Mouse (Mus musculus) MEL (cell line): Measurements from ENCODE around the gene Pmm2. TPM values are rescaled to one million over a fixed set of nuclear protein-coding genes. Genes with fewer than 3 reads are reported as not detected.

ENCODE experiments used
- DNase-seq: peaks from one replicate; pipeline ENCODE4 v3.0.0; 2011; ENCODE audit warnings: low read depth, low spot score
- H3K27ac ChIP-seq: 2 replicates; pipeline ENCODE4 v1.5.1; 2012; ENCODE audit warnings: low read depth, mild to moderate bottlenecking, control low read depth, low read length, moderate library complexity; ENCODE audit not compliant: control insufficient read depth
- H3K27me3 ChIP-seq, 2 experiments: fragments of 150-350 bp in 1 of 2; sonication (generic) in 1 of 2; 2 replicates each; pipeline ENCODE4 v1.6.1; 2012; ENCODE audit warnings: low read length in 2 of 2, mild to moderate bottlenecking in 2 of 2, improper control_type of control experiment in 1 of 2, moderate library complexity in 1 of 2; ENCODE audit not compliant: insufficient read depth in 2 of 2, control insufficient read depth in 1 of 2
- H3K36me3 ChIP-seq, 2 experiments: 2 replicates each; pipeline ENCODE4 v1.6.1; 2012 to 2014; ENCODE audit warnings: low read length in 2 of 2, improper control_type of control experiment in 1 of 2, inconsistent platforms in 1 of 2, mild to moderate bottlenecking in 1 of 2; ENCODE audit not compliant: insufficient read depth in 2 of 2, control insufficient read depth in 1 of 2
- H3K4me1 ChIP-seq, 2 experiments: fragments of 150-350 bp in 1 of 2; sonication (generic) in 1 of 2; 2 replicates each; pipeline ENCODE4 v1.6.1; 2012; ENCODE audit warnings: low read length in 2 of 2, improper control_type of control experiment in 1 of 2, mild to moderate bottlenecking in 1 of 2; ENCODE audit not compliant: insufficient read depth in 2 of 2, control insufficient read depth in 1 of 2
- H3K4me3 ChIP-seq, 2 experiments: fragments of 150-350 bp in 1 of 2; sonication (generic) in 1 of 2; 2 replicates each; pipeline ENCODE4 v1.5.1; 2012; ENCODE audit warnings: low read depth in 2 of 2, low read length in 2 of 2, mild to moderate bottlenecking in 2 of 2, moderate library complexity in 2 of 2, control low read depth in 1 of 2, improper control_type of control experiment in 1 of 2; ENCODE audit not compliant: control insufficient read depth in 1 of 2, insufficient read depth in 1 of 2
- H3K79me2 ChIP-seq: 2 replicates; pipeline ENCODE4 v1.6.1; 2012; ENCODE audit warnings: mild to moderate bottlenecking, low read length, moderate library complexity; ENCODE audit not compliant: control insufficient read depth, poor library complexity, insufficient read depth
- H3K9ac ChIP-seq: 2 replicates; pipeline ENCODE4 v1.6.1; 2012; ENCODE audit warnings: low read depth, mild to moderate bottlenecking, control low read depth, low read length, moderate library complexity; ENCODE audit not compliant: control insufficient read depth, poor library complexity, severe bottlenecking
- H3K9me3 ChIP-seq: fragments of 150-350 bp; sonication (generic); replicated peaks from 2 replicates; pipeline ENCODE4 v1.6.1; 2012; ENCODE audit warnings: mild to moderate bottlenecking, low read length, improper control_type of control experiment, moderate library complexity; ENCODE audit not compliant: insufficient read depth
- CTCF ChIP-seq, 3 experiments: IDR thresholded peaks in 2 of 3; conservative IDR thresholded peaks in 1 of 3; 2 replicates each; pipeline ENCODE4 v1.5.1; 2011 to 2012; ENCODE audit warnings: low read length in 3 of 3, low read depth in 2 of 3, mild to moderate bottlenecking in 2 of 3, improper control_type of control experiment in 1 of 3, inconsistent platforms in 1 of 3, mixed read lengths in 1 of 3, moderate library complexity in 1 of 3; ENCODE audit not compliant: control insufficient read depth in 1 of 3, insufficient read depth in 1 of 3, poor library complexity in 1 of 3, severe bottlenecking in 1 of 3
- E2F4 ChIP-seq: IDR thresholded peaks from 2 replicates; pipeline ENCODE4 v1.6.1; 2011; ENCODE audit warnings: low read depth, low read length, improper control_type of control experiment, borderline replicate concordance
- ELF1 ChIP-seq: IDR thresholded peaks from 2 replicates; pipeline ENCODE4 v1.6.1; 2014; ENCODE audit warnings: low read depth, mild to moderate bottlenecking, inconsistent platforms, low read length, improper control_type of control experiment, moderate library complexity
- GABPA ChIP-seq: IDR thresholded peaks from 2 replicates; pipeline ENCODE4 v1.6.1; 2012; ENCODE audit warnings: low read depth, mild to moderate bottlenecking, inconsistent platforms, low read length, improper control_type of control experiment, moderate library complexity
- HCFC1 ChIP-seq: IDR thresholded peaks from 2 replicates; pipeline ENCODE4 v1.6.1; 2012; ENCODE audit warnings: low read depth, mild to moderate bottlenecking, inconsistent platforms, low read length, improper control_type of control experiment, moderate library complexity
- JUND ChIP-seq: IDR thresholded peaks from 2 replicates; pipeline ENCODE4 v1.6.1; 2011; ENCODE audit warnings: low read depth, mild to moderate bottlenecking, improper control_type of control experiment, low read length
- MAZ ChIP-seq: IDR thresholded peaks from 2 replicates; pipeline ENCODE4 v1.6.1; 2012; ENCODE audit warnings: low read depth, mild to moderate bottlenecking, inconsistent platforms, low read length, improper control_type of control experiment
- MEF2A ChIP-seq: IDR thresholded peaks from 2 replicates; pipeline ENCODE4 v1.6.1; 2014; ENCODE audit warnings: low read depth, mild to moderate bottlenecking, inconsistent platforms, low read length, improper control_type of control experiment; ENCODE audit not compliant: poor library complexity, insufficient replicate concordance, severe bottlenecking; ENCODE audit errors: extremely low read depth
- MXI1 ChIP-seq: IDR thresholded peaks from 2 replicates; pipeline ENCODE4 v1.6.1; 2011; ENCODE audit warnings: mild to moderate bottlenecking, low read depth, low read length, improper control_type of control experiment
- MYC ChIP-seq: IDR thresholded peaks from 2 replicates; pipeline ENCODE4 v1.6.1; 2011; ENCODE audit warnings: low read depth, mild to moderate bottlenecking, low read length, improper control_type of control experiment, moderate library complexity
- NELFE ChIP-seq: IDR thresholded peaks from 2 replicates; pipeline ENCODE4 v1.6.1; 2011; ENCODE audit warnings: low read depth, low read length, improper control_type of control experiment
- NRF1 ChIP-seq: IDR thresholded peaks from 2 replicates; pipeline ENCODE4 v1.6.1; 2014; ENCODE audit warnings: low read depth, mild to moderate bottlenecking, inconsistent platforms, low read length, improper control_type of control experiment, moderate library complexity; ENCODE audit not compliant: poor library complexity, insufficient read depth, severe bottlenecking
- POLR2AphosphoS2 ChIP-seq: IDR thresholded peaks from 2 replicates; pipeline ENCODE4 v1.6.1; 2011; ENCODE audit warnings: low read length, improper control_type of control experiment
- POLR2AphosphoS5 ChIP-seq: IDR thresholded peaks from 2 replicates; pipeline ENCODE4 v1.6.1; 2012; ENCODE audit warnings: low read depth, borderline replicate concordance, mild to moderate bottlenecking, inconsistent platforms, low read length, moderate library complexity, mixed read lengths
- RAD21 ChIP-seq: IDR thresholded peaks from 2 replicates; pipeline ENCODE4 v1.6.1; 2011; ENCODE audit warnings: mild to moderate bottlenecking, low read depth, low read length, improper control_type of control experiment
- SIN3A ChIP-seq: IDR thresholded peaks from 2 replicates; pipeline ENCODE4 v1.6.1; 2012; ENCODE audit warnings: low read length, improper control_type of control experiment, inconsistent platforms
- SMC3 ChIP-seq: IDR thresholded peaks from 2 replicates; pipeline ENCODE4 v1.6.1; 2011; ENCODE audit warnings: low read depth, low read length, improper control_type of control experiment
- TAL1 ChIP-seq: IDR thresholded peaks from 2 replicates; pipeline ENCODE4 v1.6.1; 2012; ENCODE audit warnings: mild to moderate bottlenecking, inconsistent platforms, low read length, moderate library complexity, mixed read lengths
- TBP ChIP-seq: IDR thresholded peaks from 2 replicates; pipeline ENCODE4 v1.8.0; 2011; ENCODE audit warnings: low read depth, low read length, improper control_type of control experiment
- USF1 ChIP-seq: IDR thresholded peaks from 2 replicates; pipeline ENCODE4 v1.6.1; 2014; ENCODE audit warnings: low read depth, mild to moderate bottlenecking, inconsistent platforms, low read length, improper control_type of control experiment, moderate library complexity
- USF2 ChIP-seq, 2 experiments: IDR thresholded peaks; 2 replicates each; pipeline ENCODE4 v1.6.1; 2011 to 2012; ENCODE audit warnings: improper control_type of control experiment in 2 of 2, low read length in 2 of 2, borderline replicate concordance in 1 of 2, inconsistent platforms in 1 of 2, low read depth in 1 of 2, mild to moderate bottlenecking in 1 of 2; ENCODE audit not compliant: insufficient read depth in 1 of 2
- ZC3H11A ChIP-seq: IDR thresholded peaks from 2 replicates; pipeline ENCODE4 v1.6.1; 2012; ENCODE audit warnings: low read depth, mild to moderate bottlenecking, inconsistent platforms, low read length, improper control_type of control experiment
- ZKSCAN1 ChIP-seq: IDR thresholded peaks from 2 replicates; pipeline ENCODE4 v1.6.1; 2012; ENCODE audit warnings: low read depth, mild to moderate bottlenecking, inconsistent platforms, low read length, improper control_type of control experiment, moderate library complexity
- ZMIZ1 ChIP-seq: IDR thresholded peaks from 2 replicates; pipeline ENCODE4 v1.6.1; 2012; ENCODE audit warnings: low read depth, mild to moderate bottlenecking, inconsistent platforms, low read length, improper control_type of control experiment, moderate library complexity
- ZNF384 ChIP-seq: IDR thresholded peaks from 2 replicates; pipeline ENCODE4 v1.6.1; 2012; ENCODE audit warnings: low read depth, mild to moderate bottlenecking, inconsistent platforms, low read length, improper control_type of control experiment
- polyA plus RNA-seq, 2 experiments: library from polyadenylated mRNA; stranded (reverse) in 1 of 2; unstranded in 1 of 2; fragments of >175 nt in 1 of 2; fragments of >200 nt in 1 of 2; gene quantifications; 2 replicates each; pipeline versions ENCODE4 v1.2.1 to v1.2.4; 2012; ENCODE audit warnings: low replicate concordance in 2 of 2, low read depth in 1 of 2; ENCODE audit not compliant: insufficient read length in 2 of 2, insufficient read depth in 1 of 2, missing spikeins in 1 of 2
- total RNA-seq: library from RNA; depleted of rRNA; stranded (reverse); fragments of 300-350 nt; gene quantifications from 2 replicates; pipeline ENCODE4 v1.2.3, GENCODE M21; 2012

Gene Pmm2
- total and polyA plus RNA-seq, 3 experiments, result 53.4 to 96.0 TPM; not detected in 1

- H3K4me3 ChIP-seq, result peak overlapping the region; percentile 53 to 68
- TF ChIP-seq JUND (no peak), MXI1 (peak; percentile 62), POLR2AphosphoS5 (no peak), POLR2AphosphoS2 (no peak), USF1 (no peak), GABPA (no peak), E2F4 (no peak), ZC3H11A (peak; percentile 91), TAL1 (no peak), MEF2A (no peak), MYC (no peak), USF2 (IDR thresholded peaks at IDR 0.05; ENCODE audit: borderline replicate concordance in 1 of 2, insufficient read depth in 1 of 2, low read depth in 1 of 2, low read length in 2 of 2) (no peak), HCFC1 (no peak), TBP (0 out of 2 replicates have a peak, but pooled peaks have one; percentile 1), ZNF384 (0 out of 2 replicates have a peak, but pooled peaks have one; percentile 28), ZKSCAN1 (no peak), ELF1 (peak; percentile 40; the same call in 1 of the 2 replicates), RAD21 (peak; percentile 98), MAZ (peak; percentile 96), SMC3 (peak; percentile 92), SIN3A (peak; percentile 21; the same call in 1 of the 2 replicates), CTCF (IDR thresholded peaks at IDR 0.05 in 2 of 3, conservative IDR thresholded peaks at IDR 0.05 in 1 of 3; ENCODE audit: control insufficient read depth in 1 of 3, insufficient read depth in 1 of 3, low read depth in 2 of 3, low read length in 3 of 3, poor library complexity in 1 of 3, severe bottlenecking in 1 of 3) (peak; percentile 80 to 97 (median 81)), ZMIZ1 (no peak), NELFE (no peak), NRF1 (no peak)
Observed at GRCm38 (mm10) chr16:8674165-8674564, 36.7 kb downstream of the Pmm2 start.

More at GRCm38 (mm10) chr16:8674165-8674564, 36.7 kb downstream of the Pmm2 start:
- Histone ChIP-seq H3K9me3 (no peaks in the 10 kb centered on the region), H3K27me3 (no peaks in the 10 kb centered on the region), H3K9ac (peak overlapping the region; percentile 56), H3K79me2 (no peaks in the 10 kb centered on the region; the same call in 1 of the 2 replicates), H3K4me1 (peaks cover 13 to 44% of the 10 kb centered on the region in 2 experiments), H3K27ac (no peak overlapping the region), H3K36me3 (peaks cover 0 to 27% of the 10 kb centered on the region in 2 experiments; a peak in 2 of 4 replicates)
- DNase-seq, result peak; percentile 94
